Mouse (Mus musculus): ENCODE measurements at regions not wholly inside any gene's neighbourhood (a gene's known extent, or its start where the extent isn't known, plus 50 kb on each side); places are given as distances from the start of the nearest gene placed in this dataset.
"Not testable (repeated sequence)": the region's sequence is repeated elsewhere in the genome, so short reads cannot be mapped to it uniquely, and the experiment has no call there.

- Histone ChIP-seq H3K9me3 (no peaks in the 10 kb centered on the region), H3K27me3 (no peaks in the 10 kb centered on the region), H3K36me3 (no peaks in the 10 kb centered on the region), H3K4me3 (replicated peaks) (no peak overlapping the region), H3K27ac (no peak overlapping the region), H3K4me2 (replicated peaks) (no peak overlapping the region), H3K4me1 (replicated peaks) (no peaks in the 10 kb centered on the region), H3K9ac (replicated peaks) (no peak overlapping the region)
- no peak for ATAC-seq
- 84% methylated on average over 8 of the region's 8 CpGs for WGBS
These were observed 94.0 kb downstream of the Gm5426 start for GRCm38 (mm10) chr10:96230391-96230790.

- WGBS, result 94% methylated on average over 6 of the region's 6 CpGs
- H3K9me3 ChIP-seq, result no peaks in the 10 kb centered on the region
- no peaks in the 10 kb centered on the region for H3K4me1 ChIP-seq (replicated peaks)
- H3K4me2 ChIP-seq (replicated peaks), result no peak overlapping the region
- H3K9ac ChIP-seq (replicated peaks), result no peak overlapping the region
- H3K27me3 ChIP-seq, result no peaks in the 10 kb centered on the region
- H3K27ac ChIP-seq, result no peak overlapping the region
- H3K4me3 ChIP-seq (replicated peaks), result no peak overlapping the region
- ATAC-seq, result no peak
- H3K36me3 ChIP-seq, result no peaks in the 10 kb centered on the region
These were observed 94.9 kb downstream of the Gm5426 start for GRCm38 (mm10) chr10:96231309-96231708.

- Histone ChIP-seq H3K27me3 (no peaks in the 10 kb centered on the region), H3K4me2 (replicated peaks) (no peak overlapping the region), H3K27ac (no peak overlapping the region), H3K4me1 (replicated peaks) (no peaks in the 10 kb centered on the region), H3K36me3 (no peaks in the 10 kb centered on the region), H3K9ac (replicated peaks) (no peak overlapping the region), H3K4me3 (replicated peaks) (no peak overlapping the region), H3K9me3 (no peaks in the 10 kb centered on the region)
- no peak for ATAC-seq
- 54% methylated on average over 1 of the region's 1 CpGs for WGBS
These were observed 96.5 kb downstream of the Gm5426 start for GRCm38 (mm10) chr10:96232889-96233288.

- WGBS, result 73% methylated on average over 10 of the region's 10 CpGs
- no peak overlapping the region for H3K27ac ChIP-seq
- H3K36me3 ChIP-seq, result no peaks in the 10 kb centered on the region
- H3K9me3 ChIP-seq, result no peaks in the 10 kb centered on the region
- no peak overlapping the region for H3K9ac ChIP-seq (replicated peaks)
- no peaks in the 10 kb centered on the region for H3K4me1 ChIP-seq (replicated peaks)
- no peak overlapping the region for H3K4me2 ChIP-seq (replicated peaks)
- no peak overlapping the region for H3K4me3 ChIP-seq (replicated peaks)
- ATAC-seq, result no peak
- no peaks in the 10 kb centered on the region for H3K27me3 ChIP-seq
These were observed 98.4 kb downstream of the Gm5426 start for GRCm38 (mm10) chr10:96234564-96235412.

- not testable (repeated sequence) for H3K36me3 ChIP-seq; H3K4me1 ChIP-seq (replicated peaks); H3K27ac ChIP-seq; H3K27me3 ChIP-seq; H3K9me3 ChIP-seq; ATAC-seq; H3K4me2 ChIP-seq (replicated peaks); H3K4me3 ChIP-seq (replicated peaks); H3K9ac ChIP-seq (replicated peaks)
- WGBS, result 84% methylated on average over 4 of the region's 4 CpGs
These were observed 99.6 kb downstream of the Gm5426 start for GRCm38 (mm10) chr10:96236031-96236430.

GRCm38 (mm10) chr10:96236777-96237373, 100.5 kb downstream of the Gm5426 start:
- ATAC-seq, result no peak
- H3K4me3 ChIP-seq (replicated peaks), result no peak overlapping the region
- WGBS, result 90% methylated on average over 6 of the region's 6 CpGs
- no peaks in the 10 kb centered on the region; the same call in 1 of the 2 replicates for H3K9me3 ChIP-seq
- no peak overlapping the region for H3K4me2 ChIP-seq (replicated peaks)
- no peak overlapping the region for H3K27ac ChIP-seq
- H3K27me3 ChIP-seq, result no peaks in the 10 kb centered on the region
- H3K9ac ChIP-seq (replicated peaks), result no peak overlapping the region
- H3K4me1 ChIP-seq (replicated peaks), result no peaks in the 10 kb centered on the region
- no peaks in the 10 kb centered on the region for H3K36me3 ChIP-seq

GRCm38 (mm10) chr10:96237572-96238130, 101.2 kb downstream of the Gm5426 start:
- no peaks in the 10 kb centered on the region; the same call in 1 of the 2 replicates for H3K9me3 ChIP-seq
- 93% methylated on average over 5 of the region's 5 CpGs for WGBS
- no peak overlapping the region for H3K4me3 ChIP-seq (replicated peaks)
- no peaks in the 10 kb centered on the region for H3K4me1 ChIP-seq (replicated peaks)
- no peak overlapping the region for H3K27ac ChIP-seq
- no peaks in the 10 kb centered on the region for H3K36me3 ChIP-seq
- H3K4me2 ChIP-seq (replicated peaks), result no peak overlapping the region
- no peak for ATAC-seq
- H3K27me3 ChIP-seq, result no peaks in the 10 kb centered on the region
- no peak overlapping the region for H3K9ac ChIP-seq (replicated peaks)

- ATAC-seq, result no peak
- Histone ChIP-seq H3K4me2 (replicated peaks) (no peak overlapping the region), H3K4me1 (replicated peaks) (no peaks in the 10 kb centered on the region), H3K36me3 (no peaks in the 10 kb centered on the region), H3K27ac (no peak overlapping the region), H3K9ac (replicated peaks) (no peak overlapping the region), H3K4me3 (replicated peaks) (no peak overlapping the region), H3K27me3 (no peaks in the 10 kb centered on the region), H3K9me3 (no peaks in the 10 kb centered on the region; the same call in 1 of the 2 replicates)
- WGBS, result 96% methylated on average over 4 of the region's 4 CpGs
These were observed 101.8 kb downstream of the Gm5426 start for GRCm38 (mm10) chr10:96238251-96238650.

GRCm38 (mm10) chr10:96238850-96239249, 102.4 kb downstream of the Gm5426 start:
- H3K4me3 ChIP-seq (replicated peaks), result no peak overlapping the region
- H3K9me3 ChIP-seq, result no peaks in the 10 kb centered on the region; the same call in 1 of the 2 replicates
- ATAC-seq, result no peak
- no peaks in the 10 kb centered on the region for H3K36me3 ChIP-seq
- H3K4me1 ChIP-seq (replicated peaks), result no peaks in the 10 kb centered on the region
- H3K27ac ChIP-seq, result no peak overlapping the region
- no peaks in the 10 kb centered on the region for H3K27me3 ChIP-seq
- WGBS, result 91% methylated on average over 3 of the region's 3 CpGs
- H3K4me2 ChIP-seq (replicated peaks), result no peak overlapping the region
- H3K9ac ChIP-seq (replicated peaks), result no peak overlapping the region

GRCm38 (mm10) chr10:96240591-96240990, 104.2 kb downstream of the Gm5426 start:
- no peak overlapping the region for H3K27ac ChIP-seq
- no peaks in the 10 kb centered on the region for H3K36me3 ChIP-seq
- H3K4me3 ChIP-seq (replicated peaks), result no peak overlapping the region
- H3K27me3 ChIP-seq, result no peaks in the 10 kb centered on the region
- H3K9me3 ChIP-seq, result no peaks in the 10 kb centered on the region; the same call in 1 of the 2 replicates
- no peak for ATAC-seq
- H3K4me1 ChIP-seq (replicated peaks), result no peaks in the 10 kb centered on the region
- WGBS, result 93% methylated on average over 4 of the region's 4 CpGs
- no peak overlapping the region for H3K9ac ChIP-seq (replicated peaks)
- no peak overlapping the region for H3K4me2 ChIP-seq (replicated peaks)

- Histone ChIP-seq H3K4me2 (replicated peaks) (no peak overlapping the region), H3K4me3 (replicated peaks) (no peak overlapping the region), H3K9ac (replicated peaks) (no peak overlapping the region), H3K4me1 (replicated peaks) (no peaks in the 10 kb centered on the region), H3K9me3 (0 out of 2 replicates have a peak, but pooled peaks cover 2% of the 10 kb centered on the region), H3K27ac (no peak overlapping the region), H3K36me3 (no peaks in the 10 kb centered on the region), H3K27me3 (no peaks in the 10 kb centered on the region)
- no peak for ATAC-seq
These were observed 117.3 kb downstream of the Gm5426 start for GRCm38 (mm10) chr10:96253671-96254070.

GRCm38 (mm10) chr10:96254250-96254862, 118.0 kb downstream of the Gm5426 start:
- Histone ChIP-seq H3K4me1 (replicated peaks) (no peaks in the 10 kb centered on the region), H3K27me3 (no peaks in the 10 kb centered on the region), H3K27ac (no peak overlapping the region), H3K4me2 (replicated peaks) (no peak overlapping the region), H3K36me3 (no peaks in the 10 kb centered on the region), H3K9me3 (0 out of 2 replicates have a peak, but pooled peaks cover 2% of the 10 kb centered on the region), H3K9ac (replicated peaks) (no peak overlapping the region), H3K4me3 (replicated peaks) (no peak overlapping the region)
- 76% methylated on average over 2 of the region's 2 CpGs for WGBS
- no peak for ATAC-seq
